Mouse (Mus musculus): Measurements from ENCODE around the gene Spcs1. TPM values are rescaled to one million over a fixed set of nuclear protein-coding genes. Genes with fewer than 3 reads are reported as not detected.

The Spcs1 gene
- polyA plus RNA-seq, 1 experiment from 2014 or later = 395 TPM

DNA sequence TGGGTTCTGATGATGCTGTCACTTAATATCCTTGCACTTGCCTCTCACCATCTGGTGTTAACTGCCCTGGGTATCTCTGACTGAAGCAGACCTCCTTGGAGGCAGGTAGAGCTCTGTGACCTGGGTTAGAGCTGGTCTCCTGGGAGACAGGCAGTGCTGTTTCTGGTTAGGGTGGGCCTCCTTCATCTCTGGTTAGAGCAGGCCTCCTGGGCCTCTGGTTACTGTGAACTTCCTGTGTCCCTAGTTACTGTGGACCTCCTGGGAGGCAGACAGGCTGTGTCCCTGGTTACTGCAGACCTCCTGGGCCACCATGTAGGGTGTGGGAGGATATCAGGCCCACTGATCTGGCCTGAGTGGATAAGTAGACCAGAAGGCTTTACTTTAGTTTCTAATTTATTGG is 5.1 kb downstream of the Spcs1 start:
- no peak overlapping the region for H3K9ac ChIP-seq (ENCODE audit: low read length)
- peaks cover 0 to 7% of the 10 kb centered on the region in 2 experiments; a peak in 2 of 4 replicates for H3K4me1 ChIP-seq (ENCODE audit: control insufficient read depth in 2 of 2, insufficient read depth in 2 of 2, low read length in 2 of 2)
- H3K27me3 ChIP-seq (ENCODE audit: control insufficient read depth, insufficient read depth, low read length) = no peaks in the 10 kb centered on the region
- H3K4me2 ChIP-seq (ENCODE audit: low read length) = no peak overlapping the region
- no peak overlapping the region for H3K4me3 ChIP-seq (ENCODE audit: control insufficient read depth in 1 of 2, insufficient read depth in 1 of 2, low read depth in 1 of 2, low read length in 2 of 2)
- H3K9me3 ChIP-seq (ENCODE audit: control insufficient read depth, low read length) = no peaks in the 10 kb centered on the region
- H3K36me3 ChIP-seq (ENCODE audit: control insufficient read depth, insufficient read depth, low read length) = peaks cover 11% of the 10 kb centered on the region
- no peak for ATAC-seq (ENCODE audit: insufficient number of reproducible peaks, insufficient read depth, low FRiP score, low read depth)
- H3K27ac ChIP-seq (replicated peaks in 1 of 2; ENCODE audit: control insufficient read depth in 1 of 2, insufficient read depth in 1 of 2, low read depth in 2 of 2, low read length in 2 of 2) = no peak overlapping the region

- Histone ChIP-seq H3K4me2 (ENCODE audit: low read length) (no peak overlapping the region), H3K27me3 (ENCODE audit: control insufficient read depth, insufficient read depth, low read length) (no peaks in the 10 kb centered on the region), H3K36me3 (ENCODE audit: control insufficient read depth, insufficient read depth, low read length) (no peaks in the 10 kb centered on the region; the same call in 1 of the 2 replicates), H3K4me1 (ENCODE audit: control insufficient read depth in 2 of 2, insufficient read depth in 2 of 2, low read length in 2 of 2) (no peaks in the 10 kb centered on the region), H3K9ac (ENCODE audit: low read length) (no peak overlapping the region), H3K27ac (replicated peaks in 1 of 2; ENCODE audit: control insufficient read depth in 1 of 2, insufficient read depth in 1 of 2, low read depth in 2 of 2, low read length in 2 of 2) (no peak overlapping the region), H3K9me3 (ENCODE audit: control insufficient read depth, low read length) (no peaks in the 10 kb centered on the region), H3K4me3 (ENCODE audit: control insufficient read depth in 1 of 2, insufficient read depth in 1 of 2, low read depth in 1 of 2, low read length in 2 of 2) (no peak overlapping the region)
- 73% methylated on average over 3 of the region's 3 CpGs for WGBS
- ATAC-seq (ENCODE audit: insufficient number of reproducible peaks, insufficient read depth, low FRiP score, low read depth) = no peak
These were observed 25.2 kb downstream of the Spcs1 start for GRCm38 (mm10) chr14:30976222-30976621.

DNA sequence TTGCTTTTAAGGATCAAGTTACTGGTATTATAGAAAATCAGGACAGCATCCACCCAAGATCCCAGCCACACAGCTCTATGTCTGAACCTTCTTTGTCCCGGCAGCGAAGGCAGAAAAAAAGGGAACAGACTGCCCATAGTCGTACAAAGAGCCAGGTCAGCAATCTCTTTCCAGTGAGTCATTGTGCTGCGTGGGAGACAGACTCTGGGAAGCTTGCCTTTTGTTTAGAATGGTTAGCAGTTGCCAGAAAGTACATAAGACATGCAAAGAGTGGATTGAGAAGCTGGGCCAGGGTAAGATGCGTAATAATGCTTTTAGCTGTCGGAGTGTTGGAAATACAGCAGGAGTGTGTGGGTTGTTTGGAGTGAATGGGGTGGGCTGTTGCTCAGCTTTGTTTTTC is 27.3 kb downstream of the Spcs1 start:
- Histone ChIP-seq H3K4me1 (ENCODE audit: control insufficient read depth in 2 of 2, insufficient read depth in 2 of 2, low read length in 2 of 2) (no peaks in the 10 kb centered on the region), H3K36me3 (ENCODE audit: control insufficient read depth, insufficient read depth, low read length) (peaks cover 4% of the 10 kb centered on the region; the same call in 1 of the 2 replicates), H3K27ac (replicated peaks in 1 of 2; ENCODE audit: control insufficient read depth in 1 of 2, insufficient read depth in 1 of 2, low read depth in 2 of 2, low read length in 2 of 2) (no peak overlapping the region), H3K4me3 (ENCODE audit: control insufficient read depth in 1 of 2, insufficient read depth in 1 of 2, low read depth in 1 of 2, low read length in 2 of 2) (no peak overlapping the region), H3K4me2 (ENCODE audit: low read length) (no peak overlapping the region), H3K9ac (ENCODE audit: low read length) (no peak overlapping the region), H3K27me3 (ENCODE audit: control insufficient read depth, insufficient read depth, low read length) (no peaks in the 10 kb centered on the region), H3K9me3 (ENCODE audit: control insufficient read depth, low read length) (no peaks in the 10 kb centered on the region)
- no peak for ATAC-seq (ENCODE audit: insufficient number of reproducible peaks, insufficient read depth, low FRiP score, low read depth)
- 62% methylated on average over 6 of the region's 6 CpGs for WGBS

DNA sequence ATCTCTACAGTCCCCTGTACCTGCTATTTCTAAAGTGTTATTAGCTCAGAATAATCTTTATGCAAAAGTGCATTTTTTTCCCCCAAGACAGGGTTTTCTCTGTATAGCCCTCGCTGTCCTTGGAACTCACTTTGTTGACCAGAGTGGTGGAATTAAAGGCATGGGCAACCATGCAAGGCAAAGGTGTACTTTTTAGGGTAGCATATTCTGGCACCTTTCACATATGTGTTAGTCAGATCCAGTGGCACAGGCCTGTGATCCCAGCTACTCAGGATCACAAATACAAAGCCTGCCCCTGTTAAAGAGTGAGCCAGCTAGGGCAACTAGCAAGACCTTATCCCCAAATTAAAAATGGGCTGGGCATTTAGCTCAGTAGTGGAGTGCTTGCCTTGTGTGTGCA is 41.1 kb downstream of the Spcs1 start:
- ATAC-seq (ENCODE audit: insufficient number of reproducible peaks, insufficient read depth, low FRiP score, low read depth) = no peak
- Histone ChIP-seq H3K4me1 (ENCODE audit: control insufficient read depth in 2 of 2, insufficient read depth in 2 of 2, low read length in 2 of 2) (no peaks in the 10 kb centered on the region), H3K27me3 (ENCODE audit: control insufficient read depth, insufficient read depth, low read length) (no peaks in the 10 kb centered on the region), H3K9ac (ENCODE audit: low read length) (no peak overlapping the region), H3K4me3 (ENCODE audit: control insufficient read depth in 1 of 2, insufficient read depth in 1 of 2, low read depth in 1 of 2, low read length in 2 of 2) (no peak overlapping the region), H3K4me2 (ENCODE audit: low read length) (no peak overlapping the region), H3K9me3 (ENCODE audit: control insufficient read depth, low read length) (no peaks in the 10 kb centered on the region), H3K36me3 (ENCODE audit: control insufficient read depth, insufficient read depth, low read length) (0 out of 2 replicates have a peak, but pooled peaks cover 9% of the 10 kb centered on the region), H3K27ac (replicated peaks in 1 of 2; ENCODE audit: control insufficient read depth in 1 of 2, insufficient read depth in 1 of 2, low read depth in 2 of 2, low read length in 2 of 2) (no peak overlapping the region)
- 82% methylated on average over 1 of the region's 1 CpGs for WGBS

DNA sequence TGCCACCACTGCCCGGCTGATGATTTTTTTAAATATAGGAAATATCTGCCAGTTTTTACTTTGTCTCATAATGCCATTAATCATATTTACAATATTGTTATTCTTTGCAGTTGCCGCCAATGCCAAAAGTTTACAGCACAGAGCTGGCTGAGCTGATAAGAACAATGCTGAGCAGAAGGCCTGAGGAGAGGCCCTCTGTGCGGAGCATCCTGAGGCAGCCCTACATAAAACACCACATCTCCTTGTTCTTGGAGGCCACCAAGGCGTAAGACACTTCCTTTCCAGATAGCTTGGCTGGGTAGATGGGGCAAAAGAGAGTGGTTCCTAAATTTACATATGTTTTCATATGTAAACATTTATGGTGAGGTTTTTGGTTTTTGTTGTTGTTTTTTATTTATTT is 42.4 kb downstream of the Spcs1 start:
- H3K36me3 ChIP-seq (ENCODE audit: control insufficient read depth, insufficient read depth, low read length) = 0 out of 2 replicates have a peak, but pooled peaks cover 9% of the 10 kb centered on the region
- H3K4me2 ChIP-seq (ENCODE audit: low read length) = no peak overlapping the region
- no peak overlapping the region for H3K9ac ChIP-seq (ENCODE audit: low read length)
- no peaks in the 10 kb centered on the region for H3K27me3 ChIP-seq (ENCODE audit: control insufficient read depth, insufficient read depth, low read length)
- no peaks in the 10 kb centered on the region for H3K4me1 ChIP-seq (ENCODE audit: control insufficient read depth in 2 of 2, insufficient read depth in 2 of 2, low read length in 2 of 2)
- H3K27ac ChIP-seq (replicated peaks in 1 of 2; ENCODE audit: control insufficient read depth in 1 of 2, insufficient read depth in 1 of 2, low read depth in 2 of 2, low read length in 2 of 2) = no peak overlapping the region
- H3K9me3 ChIP-seq (ENCODE audit: control insufficient read depth, low read length) = no peaks in the 10 kb centered on the region
- ATAC-seq (ENCODE audit: insufficient number of reproducible peaks, insufficient read depth, low FRiP score, low read depth) = no peak
- 75% methylated on average over 4 of the region's 4 CpGs for WGBS
- H3K4me3 ChIP-seq (ENCODE audit: control insufficient read depth in 1 of 2, insufficient read depth in 1 of 2, low read depth in 1 of 2, low read length in 2 of 2) = no peak overlapping the region

DNA sequence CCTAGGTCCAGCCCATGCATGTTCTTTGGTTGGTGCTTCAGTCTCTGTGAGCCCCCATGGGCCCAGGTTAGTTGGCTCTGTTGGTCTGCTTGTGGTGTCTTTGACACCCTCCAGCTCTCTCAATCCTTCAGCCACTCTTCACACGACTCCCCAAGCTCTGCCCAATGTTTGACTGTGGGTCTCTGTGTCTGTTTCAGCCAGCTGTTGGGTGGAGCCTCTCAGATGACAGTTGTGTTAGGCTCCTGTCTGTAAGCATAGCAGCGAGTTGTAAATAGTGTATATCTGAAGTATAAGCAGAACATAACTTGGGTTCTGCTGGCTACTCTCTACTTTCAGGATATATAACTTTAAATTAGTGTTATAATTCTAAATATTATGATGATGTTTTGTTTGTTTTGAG is 43.0 kb downstream of the Spcs1 start:
- 73% methylated on average over 2 of the region's 2 CpGs for WGBS
- 0 out of 2 replicates have a peak, but pooled peaks cover 9% of the 10 kb centered on the region for H3K36me3 ChIP-seq (ENCODE audit: control insufficient read depth, insufficient read depth, low read length)
- no peak overlapping the region for H3K4me2 ChIP-seq (ENCODE audit: low read length)
- H3K27me3 ChIP-seq (ENCODE audit: control insufficient read depth, insufficient read depth, low read length) = no peaks in the 10 kb centered on the region
- H3K4me3 ChIP-seq (ENCODE audit: control insufficient read depth in 1 of 2, insufficient read depth in 1 of 2, low read depth in 1 of 2, low read length in 2 of 2) = no peak overlapping the region
- H3K4me1 ChIP-seq (ENCODE audit: control insufficient read depth in 2 of 2, insufficient read depth in 2 of 2, low read length in 2 of 2) = no peaks in the 10 kb centered on the region
- no peak for ATAC-seq (ENCODE audit: insufficient number of reproducible peaks, insufficient read depth, low FRiP score, low read depth)
- H3K27ac ChIP-seq (replicated peaks in 1 of 2; ENCODE audit: control insufficient read depth in 1 of 2, insufficient read depth in 1 of 2, low read depth in 2 of 2, low read length in 2 of 2) = no peak overlapping the region
- no peak overlapping the region for H3K9ac ChIP-seq (ENCODE audit: low read length)
- no peaks in the 10 kb centered on the region for H3K9me3 ChIP-seq (ENCODE audit: control insufficient read depth, low read length)

DNA sequence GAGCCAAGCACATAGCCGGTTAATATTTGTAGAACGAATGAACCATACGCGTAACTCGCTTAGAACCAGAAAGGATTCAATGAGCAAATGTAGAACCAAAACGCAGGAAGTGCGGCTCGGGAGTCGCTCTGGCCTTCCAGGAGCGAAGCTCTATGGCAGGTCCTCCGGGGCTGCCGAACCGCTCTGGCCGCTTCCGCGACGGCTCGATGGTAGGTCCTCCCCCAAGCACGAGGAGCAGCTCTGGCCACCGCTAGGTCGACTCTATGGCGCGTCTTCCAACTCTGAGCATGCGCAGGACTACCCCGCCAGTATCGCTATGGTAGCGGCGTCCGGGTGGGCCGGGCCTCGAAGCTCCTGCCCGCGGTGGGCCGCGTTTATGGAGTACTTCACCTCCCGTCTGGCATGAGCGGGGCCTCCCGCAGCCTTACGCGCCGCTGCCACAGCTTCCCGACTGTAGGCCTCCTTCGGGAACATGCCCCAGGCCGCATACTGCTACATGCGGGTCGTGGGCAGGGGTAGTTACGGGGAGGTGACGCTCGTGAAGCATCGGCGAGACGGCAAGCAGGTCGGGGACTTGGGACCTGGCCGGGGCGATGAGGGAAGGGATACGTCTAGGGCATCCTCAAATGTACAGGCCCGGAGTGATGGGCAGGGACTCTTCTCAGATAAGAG is 50.2 kb downstream of the Spcs1 start, which contains the start of gene Nek4:
Gene Nek4 (plus strand): TSS at position 224 of the 672 bp plus-strand sequence.
- H3K27ac ChIP-seq (replicated peaks in 1 of 2; ENCODE audit: control insufficient read depth in 1 of 2, insufficient read depth in 1 of 2, low read depth in 2 of 2, low read length in 2 of 2) = peak within 1 kb of the TSS; percentile 53 to 64; a peak in 3 of 4 replicates
- H3K4me2 ChIP-seq (ENCODE audit: low read length) = peak within 1 kb of the TSS; percentile 82
- ATAC-seq (ENCODE audit: insufficient number of reproducible peaks, insufficient read depth, low FRiP score, low read depth) = peak; percentile 99
- peak within 1 kb of the TSS; percentile 76 for H3K9ac ChIP-seq (ENCODE audit: low read length)
- peak within 1 kb of the TSS; percentile 65 to 100 for H3K4me3 ChIP-seq (ENCODE audit: control insufficient read depth in 1 of 2, insufficient read depth in 1 of 2, low read depth in 1 of 2, low read length in 2 of 2)
- H3K27me3 ChIP-seq (ENCODE audit: control insufficient read depth, insufficient read depth, low read length) = no peaks in the 10 kb centered on the region
- under 1% methylated on average over 57 of the region's 57 CpGs for WGBS
- H3K4me1 ChIP-seq (ENCODE audit: control insufficient read depth in 2 of 2, insufficient read depth in 2 of 2, low read length in 2 of 2) = peaks cover 3 to 8% of the 10 kb centered on the region in 2 experiments; a peak in 3 of 4 replicates
- no peaks in the 10 kb centered on the region for H3K9me3 ChIP-seq (ENCODE audit: control insufficient read depth, low read length)
- no peaks in the 10 kb centered on the region for H3K36me3 ChIP-seq (ENCODE audit: control insufficient read depth, insufficient read depth, low read length)

GRCm38 (mm10) chr14:30949986-30950385 is 51.5 kb downstream of the Spcs1 start:
- Histone ChIP-seq H3K27ac (replicated peaks in 1 of 2; ENCODE audit: control insufficient read depth in 1 of 2, insufficient read depth in 1 of 2, low read depth in 2 of 2, low read length in 2 of 2) (no peak overlapping the region), H3K9me3 (ENCODE audit: control insufficient read depth, low read length) (no peaks in the 10 kb centered on the region), H3K9ac (ENCODE audit: low read length) (no peak overlapping the region), H3K36me3 (ENCODE audit: control insufficient read depth, insufficient read depth, low read length) (no peaks in the 10 kb centered on the region), H3K4me1 (ENCODE audit: control insufficient read depth in 2 of 2, insufficient read depth in 2 of 2, low read length in 2 of 2) (peaks cover 3 to 8% of the 10 kb centered on the region in 2 experiments; a peak in 3 of 4 replicates), H3K4me2 (ENCODE audit: low read length) (no peak overlapping the region), H3K27me3 (ENCODE audit: control insufficient read depth, insufficient read depth, low read length) (no peaks in the 10 kb centered on the region), H3K4me3 (ENCODE audit: control insufficient read depth in 1 of 2, insufficient read depth in 1 of 2, low read depth in 1 of 2, low read length in 2 of 2) (no peak overlapping the region)
- ATAC-seq (ENCODE audit: insufficient number of reproducible peaks, insufficient read depth, low FRiP score, low read depth) = no peak
- WGBS = 94% methylated on average over 10 of the region's 10 CpGs

All from heart, embryonic 14.5 days (tissue).